Mouse (Mus musculus): ENCODE measurements at regions not wholly inside any gene's neighbourhood (a gene's known extent, or its start where the extent isn't known, plus 50 kb on each side); places are given as distances from the start of the nearest gene placed in this dataset.

DNA sequence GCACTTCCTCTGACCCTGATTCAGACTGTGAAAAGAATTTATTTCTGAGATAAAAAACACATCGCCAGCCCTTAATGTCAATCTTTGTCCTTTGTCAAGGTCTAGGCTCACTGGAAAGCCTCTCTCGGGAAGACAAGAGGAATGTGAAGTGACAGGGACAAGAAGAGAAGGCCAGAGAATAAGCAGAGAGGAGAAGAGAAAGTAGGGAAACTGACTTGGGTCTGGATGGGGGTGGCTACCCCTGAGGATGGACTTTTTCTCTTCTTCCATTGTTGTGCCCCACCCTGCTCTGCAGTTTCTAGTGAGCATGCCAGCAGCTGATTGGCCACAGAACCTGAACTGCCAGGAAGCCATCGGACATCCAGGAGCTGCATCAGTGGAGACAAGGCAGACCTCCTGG, 375.6 kb upstream of the Clnk start:
- Histone ChIP-seq H3K4me1 (ENCODE audit: control insufficient read depth in 1 of 2, insufficient read depth in 2 of 2) (peaks cover 0 to 13% of the 10 kb centered on the region in 2 experiments; a peak in 2 of 4 replicates), H3K4me2 (ENCODE audit: insufficient read depth, low read depth, poor library complexity, severe bottlenecking) (no peak overlapping the region), H3K79me2 (replicated peaks; ENCODE audit: control insufficient read depth, extremely low read depth, insufficient read depth, poor library complexity, severe bottlenecking) (no peaks in the 10 kb centered on the region), H3K4me3 (replicated peaks in 1 of 3; ENCODE audit: low read depth in 2 of 3, low read length in 2 of 3, poor library complexity in 1 of 3) (no peak overlapping the region), H3K36me3 (replicated peaks in 1 of 2; ENCODE audit: control insufficient read depth in 1 of 2, insufficient read depth in 1 of 2, low read length in 1 of 2) (no peaks in the 10 kb centered on the region), H3K9ac (ENCODE audit: insufficient read depth, low read depth) (no peak overlapping the region), H3K27ac (ENCODE audit: insufficient read depth, low read depth) (no peak overlapping the region), H3K27me3 (replicated peaks) (no peaks in the 10 kb centered on the region), H3K9me3 (replicated peaks; ENCODE audit: low read length) (no peaks in the 10 kb centered on the region)
- no peak for TF ChIP-seq USF1 (IDR thresholded peaks at IDR 0.05; ENCODE audit: low read depth, low read length)
- TF ChIP-seq POLR2A (IDR thresholded peaks at IDR 0.05; ENCODE audit: low read depth, low read length) = no peak
- TF ChIP-seq ETS1 (conservative IDR thresholded peaks at IDR 0.05; ENCODE audit: low read depth, low read length) = no peak
- no peak for TF ChIP-seq ZKSCAN1 (IDR thresholded peaks at IDR 0.05; ENCODE audit: borderline replicate concordance, low read depth, low read length)
- TF ChIP-seq KAT2A (IDR thresholded peaks at IDR 0.05; ENCODE audit: insufficient replicate concordance, low read length) = no peak
- no peak for TF ChIP-seq USF2 (conservative IDR thresholded peaks at IDR 0.05; ENCODE audit: low read depth, low read length)
- TF ChIP-seq MEF2A (IDR thresholded peaks at IDR 0.05; ENCODE audit: borderline replicate concordance, low read depth, low read length) = no peak
- no peak for TF ChIP-seq NELFE (IDR thresholded peaks at IDR 0.05; ENCODE audit: low read depth, low read length)
- no peak for TF ChIP-seq ZMIZ1 (IDR thresholded peaks at IDR 0.05; ENCODE audit: low read depth, low read length)
- TF ChIP-seq ZC3H11A (IDR thresholded peaks at IDR 0.05; ENCODE audit: low read depth, low read length) = no peak
- TF ChIP-seq SIN3A (IDR thresholded peaks at IDR 0.05; ENCODE audit: low read length) = no peak
- no peak for TF ChIP-seq IRF4 (IDR thresholded peaks at IDR 0.05; ENCODE audit: low read depth, low read length)
- TF ChIP-seq RAD21 (IDR thresholded peaks at IDR 0.05; ENCODE audit: low read depth, low read length) = no peak
- no peak for DNase-seq (ENCODE audit: extremely low read depth)
- in situ Hi-C loops (cut with MboI; ENCODE audit: low pct_ligation_motif_present, low pct_unique_long_range_greater_than_20kb, low sequenced_read_pairs) = no loop called here
- dilution Hi-C loops (cut with MboI; ENCODE audit: extremely low pct_ligation_motif_present, extremely low pct_unique_long_range_greater_than_20kb, low sequenced_read_pairs) = no loop called here

DNA sequence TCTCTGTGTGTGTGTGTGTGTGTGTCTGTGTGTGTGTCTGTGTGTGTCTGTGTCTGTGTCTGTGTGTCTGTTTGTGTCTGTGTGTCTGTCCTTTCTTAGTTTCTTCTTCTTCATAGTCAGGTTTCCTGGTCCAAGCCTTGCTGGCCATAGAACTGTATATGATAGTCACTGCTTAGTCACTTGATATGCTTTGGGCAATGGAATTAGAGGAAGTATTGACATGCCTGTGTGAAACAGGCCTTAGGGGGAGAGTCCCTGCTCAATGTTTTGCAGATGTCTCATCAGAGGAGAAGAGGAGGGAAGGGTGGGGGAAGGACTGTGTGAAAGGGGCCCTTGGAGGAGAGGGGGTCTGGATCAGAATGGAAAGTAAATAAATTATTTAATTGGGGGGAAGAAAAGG, 374.4 kb upstream of the Clnk start:
- H3K4me3 ChIP-seq (replicated peaks in 1 of 3; ENCODE audit: low read depth in 2 of 3, low read length in 2 of 3, poor library complexity in 1 of 3) = no peak overlapping the region
- dilution Hi-C loops (cut with MboI; ENCODE audit: extremely low pct_ligation_motif_present, extremely low pct_unique_long_range_greater_than_20kb, low sequenced_read_pairs) (no loop called here), in situ Hi-C loops (cut with MboI; ENCODE audit: low pct_ligation_motif_present, low pct_unique_long_range_greater_than_20kb, low sequenced_read_pairs) (no loop called here)
- no peaks in the 10 kb centered on the region for H3K9me3 ChIP-seq (replicated peaks; ENCODE audit: low read length)
- peaks cover 0 to 13% of the 10 kb centered on the region in 2 experiments; a peak in 2 of 4 replicates for H3K4me1 ChIP-seq (ENCODE audit: control insufficient read depth in 1 of 2, insufficient read depth in 2 of 2)
- no peaks in the 10 kb centered on the region for H3K27me3 ChIP-seq (replicated peaks)
- H3K4me2 ChIP-seq (ENCODE audit: insufficient read depth, low read depth, poor library complexity, severe bottlenecking) = no peak overlapping the region
- H3K27ac ChIP-seq (ENCODE audit: insufficient read depth, low read depth) = no peak overlapping the region
- no peaks in the 10 kb centered on the region for H3K36me3 ChIP-seq (replicated peaks in 1 of 2; ENCODE audit: control insufficient read depth in 1 of 2, insufficient read depth in 1 of 2, low read length in 1 of 2)
- DNase-seq (ENCODE audit: extremely low read depth) = peak; percentile 43
- no peaks in the 10 kb centered on the region for H3K79me2 ChIP-seq (replicated peaks; ENCODE audit: control insufficient read depth, extremely low read depth, insufficient read depth, poor library complexity, severe bottlenecking)
- TF ChIP-seq PAX5 (IDR thresholded peaks at IDR 0.05; ENCODE audit: low read length) (no peak), MAZ (IDR thresholded peaks at IDR 0.05; ENCODE audit: low read depth, low read length) (no peak), RCOR1 (conservative IDR thresholded peaks at IDR 0.05; ENCODE audit: low read depth, low read length) (no peak), MXI1 (IDR thresholded peaks at IDR 0.05; ENCODE audit: low read depth, low read length) (no peak), ZNF384 (IDR thresholded peaks at IDR 0.05; ENCODE audit: low read depth, low read length) (no peak), NRF1 (IDR thresholded peaks at IDR 0.05; ENCODE audit: low read depth, low read length) (no peak), ZKSCAN1 (IDR thresholded peaks at IDR 0.05; ENCODE audit: borderline replicate concordance, low read depth, low read length) (no peak), UBTF (IDR thresholded peaks at IDR 0.05; ENCODE audit: low read depth, low read length) (no peak), MAFK (IDR thresholded peaks at IDR 0.05; ENCODE audit: insufficient replicate concordance, low read length) (no peak), CHD1 (IDR thresholded peaks at IDR 0.05; ENCODE audit: low read depth, low read length) (no peak), JUND (conservative IDR thresholded peaks at IDR 0.05; ENCODE audit: low read depth, low read length) (no peak), EP300 (IDR thresholded peaks at IDR 0.05; ENCODE audit: low read length) (no peak), POLR2AphosphoS2 (IDR thresholded peaks at IDR 0.05; ENCODE audit: low read depth, low read length) (no peak), ZMIZ1 (IDR thresholded peaks at IDR 0.05; ENCODE audit: low read depth, low read length) (no peak), BHLHE40 (IDR thresholded peaks at IDR 0.05; ENCODE audit: low read depth, low read length) (no peak), ZC3H11A (IDR thresholded peaks at IDR 0.05; ENCODE audit: low read depth, low read length) (no peak)
- H3K9ac ChIP-seq (ENCODE audit: insufficient read depth, low read depth) = no peak overlapping the region
